Mouse (Mus musculus) urinary bladder, adult 18-20 months (tissue): ENCODE results near the gene Lbhd2.
A peak's percentile ranks its signal among the peaks of the same experiment; 100 is the strongest.

Experiments used
- DNase-seq, 2 experiments: peaks; one replicate each; pipeline ENCODE4 v3.0.0; 2022; ENCODE audit warnings: low spot score in 2 of 2, mixed read lengths in 2 of 2

Gene Lbhd2

GRCm38 (mm10) chr12:111404880-111405279 lies 1.7 kb upstream of the Lbhd2 start:
- no peak for DNase-seq

GRCm38 (mm10) chr12:111409583-111409982 lies 3.0 kb downstream of the Lbhd2 start:
- no peak for DNase-seq

GRCm38 (mm10) chr12:111411631-111412355 lies 5.2 kb downstream of the Lbhd2 start:
- DNase-seq = no peak

- no peak for DNase-seq
Measured at GRCm38 (mm10) chr12:111412581-111413284, 6.1 kb downstream of the Lbhd2 start.

GRCm38 (mm10) chr12:111413300-111413699 lies 6.7 kb downstream of the Lbhd2 start:
- peak; percentile 85 to 86 for DNase-seq

GRCm38 (mm10) chr12:111416921-111417779 lies 10.5 kb downstream of the Lbhd2 start, which contains the start of gene Exoc3l4:
TSS of gene Exoc3l4 (plus strand) at chr12:111417017.
- peak in 1 of 2 experiments; percentile 52 for DNase-seq

- no peak for DNase-seq
Measured at GRCm38 (mm10) chr12:111419918-111420317, 13.3 kb downstream of the Lbhd2 start.

- no peak for DNase-seq
Measured at GRCm38 (mm10) chr12:111420946-111421709, 14.5 kb downstream of the Lbhd2 start.

GRCm38 (mm10) chr12:111422852-111423251 lies 16.2 kb downstream of the Lbhd2 start:
- DNase-seq = no peak

- no peak for DNase-seq
Measured at GRCm38 (mm10) chr12:111423570-111424129, 17.0 kb downstream of the Lbhd2 start.

- no peak for DNase-seq
Measured at GRCm38 (mm10) chr12:111424547-111424946, 17.9 kb downstream of the Lbhd2 start.

GRCm38 (mm10) chr12:111425258-111425657 lies 18.6 kb downstream of the Lbhd2 start:
- DNase-seq = peak; percentile 75 to 90

- DNase-seq = peak; percentile 82 to 99
Measured at GRCm38 (mm10) chr12:111425789-111426460, 19.3 kb downstream of the Lbhd2 start.

GRCm38 (mm10) chr12:111427438-111428113 lies 21.0 kb downstream of the Lbhd2 start:
- DNase-seq = no peak

GRCm38 (mm10) chr12:111428364-111428763 lies 21.8 kb downstream of the Lbhd2 start:
- no peak for DNase-seq

- DNase-seq = peak in 1 of 2 experiments; percentile 43
Measured at GRCm38 (mm10) chr12:111428961-111429911, 22.6 kb downstream of the Lbhd2 start.

- DNase-seq = no peak
Measured at GRCm38 (mm10) chr12:111430049-111430867, 23.6 kb downstream of the Lbhd2 start.
